Mouse (Mus musculus) mouse trophoblast stem cell (cell line): ENCODE data around the gene Snrpa1.

Source experiments
- in situ Hi-C, 2 experiments: fragments of 300-500 bp; cut with MseI, MboI; formaldehyde crosslinking; loops; 2 replicates in 1 of 2; 3 replicates in 1 of 2; pipeline ENCODE4 v1.15.1; 2025

The Snrpa1 gene

GRCm38 (mm10) chr7:66110636-66111112, 51.9 kb downstream of the Snrpa1 start:
- in situ Hi-C loops = loop anchor here in 1 of 2 experiments (25.0 kb wide), 1 partner anchor 552 kb away; no protein-coding TSS in a partner anchor

GRCm38 (mm10) chr7:66111211-66111610, 52.4 kb downstream of the Snrpa1 start:
- in situ Hi-C loops = loop anchor here in 1 of 2 experiments (25.0 kb wide), 1 partner anchor 551 kb away; no protein-coding TSS in a partner anchor

DNA sequence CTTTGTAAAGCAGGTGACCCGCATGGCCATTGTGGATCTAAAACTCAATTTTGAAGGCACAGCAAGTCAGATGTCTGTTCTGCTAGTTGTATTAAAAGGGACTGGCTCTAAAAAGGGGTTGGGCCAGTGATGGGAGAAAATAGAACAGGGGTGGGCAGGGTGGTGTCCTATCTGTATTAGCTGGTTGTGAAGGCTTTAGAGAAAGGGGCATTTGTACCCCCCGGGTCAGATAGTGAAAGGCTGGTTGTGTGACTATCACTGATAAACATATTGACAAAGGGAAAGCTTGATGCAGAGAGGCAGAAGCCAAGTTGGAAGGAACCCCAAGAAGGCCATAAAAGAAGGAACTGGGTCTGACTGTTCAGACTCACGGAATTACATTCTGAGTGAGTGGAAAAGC, 54.8 kb downstream of the Snrpa1 start:
- in situ Hi-C loops = loop anchor here in 1 of 2 experiments (25.0 kb wide), 1 partner anchor 549 kb away; no protein-coding TSS in a partner anchor

DNA sequence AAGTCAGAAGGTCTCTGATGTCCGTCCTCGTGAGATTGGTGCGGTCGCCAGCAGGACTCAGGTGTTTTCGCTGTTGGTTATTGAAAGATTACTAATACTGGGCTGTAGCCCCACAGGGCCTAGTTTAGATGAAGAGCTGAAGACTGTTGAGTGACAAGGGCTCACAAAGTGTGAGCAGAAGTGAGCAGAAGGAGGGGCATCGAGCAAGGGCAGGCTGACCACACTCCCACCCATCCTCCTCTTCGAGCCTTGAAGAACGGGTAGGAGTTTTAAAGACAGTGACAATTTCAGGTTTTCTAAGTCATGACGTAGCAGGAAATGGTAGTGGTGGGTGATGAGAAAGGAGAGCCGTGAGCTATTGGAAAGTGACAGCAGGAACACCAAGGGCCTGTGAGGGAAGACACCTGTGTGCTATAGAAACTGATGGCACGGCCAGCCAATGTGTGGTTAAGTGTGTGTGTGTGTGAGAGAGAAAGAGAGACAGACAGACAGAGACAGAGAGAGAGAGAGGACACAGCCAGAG, 57.1 kb downstream of the Snrpa1 start:
- in situ Hi-C loops = loop anchor here in 1 of 2 experiments (25.0 kb wide), 1 partner anchor 546 kb away; no protein-coding TSS in a partner anchor

GRCm38 (mm10) chr7:66116906-66117482, 58.2 kb downstream of the Snrpa1 start:
- in situ Hi-C loops = loop anchor here in 1 of 2 experiments (25.0 kb wide), 1 partner anchor 545 kb away; no protein-coding TSS in a partner anchor

GRCm38 (mm10) chr7:66118046-66118445, 59.2 kb downstream of the Snrpa1 start:
- in situ Hi-C loops = loop anchor here in 1 of 2 experiments (25.0 kb wide), 1 partner anchor 544 kb away; no protein-coding TSS in a partner anchor

- in situ Hi-C loops = loop anchor here in 1 of 2 experiments (25.0 kb wide), 1 partner anchor 544 kb away; no protein-coding TSS in a partner anchor
These were observed 60.0 kb downstream of the Snrpa1 start for GRCm38 (mm10) chr7:66118796-66119195.

GRCm38 (mm10) chr7:66120139-66120538, 61.3 kb downstream of the Snrpa1 start:
- in situ Hi-C loops = loop anchor here in 1 of 2 experiments (25.0 kb wide), 1 partner anchor 542 kb away; no protein-coding TSS in a partner anchor

GRCm38 (mm10) chr7:66120702-66121396, 62.0 kb downstream of the Snrpa1 start:
- in situ Hi-C loops = loop anchor here in 1 of 2 experiments (25.0 kb wide), 1 partner anchor 541 kb away; no protein-coding TSS in a partner anchor
